Mouse (Mus musculus): ENCODE measurements around the gene Slc12a6. TPM values are rescaled to one million over a fixed set of nuclear protein-coding genes. Genes with fewer than 3 reads are reported as not detected.
A peak's percentile ranks its signal among the peaks of the same experiment; 100 is the strongest.

Slc12a6 gene
- total and polyA plus RNA-seq, 2 experiments, result 5.2 to 12.9 TPM

DNA sequence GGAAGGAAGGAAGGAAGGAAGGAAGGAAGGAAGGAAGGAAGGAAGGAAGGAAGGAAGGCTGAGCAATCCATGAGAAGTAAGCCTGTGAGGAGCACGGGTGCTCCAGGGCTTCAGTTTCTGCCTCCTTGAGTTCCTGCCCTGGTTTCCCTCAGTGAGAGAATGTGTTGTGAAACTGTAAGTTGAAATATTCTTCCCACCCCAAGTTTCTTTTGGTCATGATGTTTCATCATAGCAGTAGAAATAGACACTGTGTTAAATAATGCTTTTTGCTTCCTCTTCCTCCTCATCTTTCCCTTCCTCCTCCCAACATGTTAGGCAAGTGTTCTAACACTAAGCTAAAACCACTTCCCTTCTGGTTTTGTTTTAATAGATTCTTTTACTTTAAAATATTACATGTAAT, 33.0 kb upstream of the Slc12a6 start:
- no peak overlapping the region for H3K27ac ChIP-seq (replicated peaks; ENCODE audit: insufficient read depth, low read depth, low read length)
- peak; percentile 44 for DNase-seq (ENCODE audit: extremely low read depth, low read depth, low spot score)
- 71% methylated on average over 1 of the region's 1 CpGs for WGBS

GRCm38 (mm10) chr2:112236620-112237019, 29.0 kb upstream of the Slc12a6 start:
- no peak for DNase-seq (ENCODE audit: extremely low read depth, low read depth, low spot score)
- TF ChIP-seq POLR2A (IDR thresholded peaks at IDR 0.05; ENCODE audit: extremely low read depth, insufficient read depth, low read length), result no peak
- no peak for TF ChIP-seq CTCF (IDR thresholded peaks at IDR 0.05; ENCODE audit: low read depth, low read length)

More for the DNA sequence above, 33.0 kb upstream of the Slc12a6 start:
- Histone ChIP-seq H3K27me3 (ENCODE audit: control insufficient read depth, insufficient read depth, low read length) (no peaks in the 10 kb centered on the region), H3K4me1 (ENCODE audit: control insufficient read depth, insufficient read depth, low read length) (no peaks in the 10 kb centered on the region), H3K4me3 (ENCODE audit: insufficient read depth, low read depth, low read length) (no peak overlapping the region), H3K36me3 (ENCODE audit: control insufficient read depth, insufficient read depth, low read length) (no peaks in the 10 kb centered on the region), H3K79me2 (ENCODE audit: control insufficient read depth, insufficient read depth, low read length) (no peaks in the 10 kb centered on the region), H3K9ac (ENCODE audit: low read depth, low read length) (no peak overlapping the region)
- TF ChIP-seq POLR2A (IDR thresholded peaks at IDR 0.05; ENCODE audit: extremely low read depth, insufficient read depth, low read length) (no peak), CTCF (IDR thresholded peaks at IDR 0.05; ENCODE audit: low read depth, low read length) (no peak)

GRCm38 (mm10) chr2:112238006-112238405, 27.6 kb upstream of the Slc12a6 start:
- H3K9ac ChIP-seq (ENCODE audit: low read depth, low read length), result no peak overlapping the region
- no peaks in the 10 kb centered on the region for H3K27me3 ChIP-seq (ENCODE audit: control insufficient read depth, insufficient read depth, low read length)
- peaks cover 2% of the 10 kb centered on the region; the same call in 1 of the 2 replicates for H3K4me1 ChIP-seq (ENCODE audit: control insufficient read depth, insufficient read depth, low read length)
- TF ChIP-seq POLR2A (IDR thresholded peaks at IDR 0.05; ENCODE audit: extremely low read depth, insufficient read depth, low read length) (no peak), CTCF (IDR thresholded peaks at IDR 0.05; ENCODE audit: low read depth, low read length) (no peak)
- H3K27ac ChIP-seq (replicated peaks; ENCODE audit: insufficient read depth, low read depth, low read length), result no peak overlapping the region
- no peaks in the 10 kb centered on the region for H3K36me3 ChIP-seq (ENCODE audit: control insufficient read depth, insufficient read depth, low read length)
- no peak for DNase-seq (ENCODE audit: extremely low read depth, low read depth, low spot score)
- no peaks in the 10 kb centered on the region for H3K79me2 ChIP-seq (ENCODE audit: control insufficient read depth, insufficient read depth, low read length)
- H3K4me3 ChIP-seq (ENCODE audit: insufficient read depth, low read depth, low read length), result no peak overlapping the region
- WGBS, result 19% methylated on average over 4 of the region's 4 CpGs

More at GRCm38 (mm10) chr2:112236620-112237019, 29.0 kb upstream of the Slc12a6 start:
- Histone ChIP-seq H3K79me2 (ENCODE audit: control insufficient read depth, insufficient read depth, low read length) (no peaks in the 10 kb centered on the region), H3K36me3 (ENCODE audit: control insufficient read depth, insufficient read depth, low read length) (no peaks in the 10 kb centered on the region), H3K4me1 (ENCODE audit: control insufficient read depth, insufficient read depth, low read length) (peaks cover 2% of the 10 kb centered on the region; the same call in 1 of the 2 replicates), H3K4me3 (ENCODE audit: insufficient read depth, low read depth, low read length) (no peak overlapping the region), H3K27me3 (ENCODE audit: control insufficient read depth, insufficient read depth, low read length) (no peaks in the 10 kb centered on the region), H3K9ac (ENCODE audit: low read depth, low read length) (no peak overlapping the region), H3K27ac (replicated peaks; ENCODE audit: insufficient read depth, low read depth, low read length) (no peak overlapping the region)
- WGBS, result 77% methylated on average over 2 of the region's 2 CpGs

DNA sequence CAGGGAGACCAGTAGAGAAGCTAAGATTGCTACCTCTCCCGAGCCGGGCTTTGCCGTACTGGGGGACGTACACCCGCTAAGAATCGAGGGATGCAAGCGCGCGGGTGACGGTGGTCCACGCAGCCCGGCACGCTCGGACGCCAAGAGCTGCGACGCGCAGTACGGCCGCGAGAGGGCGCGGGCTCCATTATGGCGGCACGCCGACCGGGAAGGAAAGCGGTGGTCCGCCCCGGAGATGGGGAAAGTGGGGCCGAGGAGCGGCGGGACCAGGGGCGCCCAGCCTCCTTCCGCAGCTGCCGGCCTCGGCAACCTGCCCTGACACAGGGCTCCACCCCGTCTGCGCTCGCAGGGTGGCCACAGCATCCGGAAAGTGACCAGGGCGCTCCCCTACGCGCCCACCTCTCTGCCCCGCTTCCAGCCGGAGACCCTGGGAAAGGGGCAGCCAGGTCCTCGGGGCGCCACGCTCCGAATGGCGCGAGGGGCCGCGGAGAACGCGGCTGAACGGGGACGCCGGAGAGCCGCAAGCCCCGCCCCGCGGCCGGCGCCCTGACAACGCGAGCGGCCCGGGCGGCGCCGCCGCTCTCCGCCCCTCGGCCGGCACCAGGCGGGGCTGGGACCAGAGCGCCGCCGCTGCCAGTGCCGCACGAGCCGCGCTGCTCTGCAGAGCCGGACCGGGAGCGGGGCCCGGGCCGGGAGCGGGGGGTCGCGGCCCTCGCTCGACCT, 26.3 kb upstream of the Slc12a6 start, which contains the start of gene Lpcat4:
TSS of gene Lpcat4 (plus strand) at position 257 of the 723 bp plus-strand sequence.
- under 1% methylated on average over 93 of the region's 94 CpGs for WGBS
- Histone ChIP-seq H3K9ac (ENCODE audit: low read depth, low read length) (peak within 1 kb of the TSS; percentile 79), H3K27me3 (ENCODE audit: control insufficient read depth, insufficient read depth, low read length) (no peaks in the 10 kb centered on the region), H3K4me1 (ENCODE audit: control insufficient read depth, insufficient read depth, low read length) (peaks cover 2% of the 10 kb centered on the region; the same call in 1 of the 2 replicates), H3K36me3 (ENCODE audit: control insufficient read depth, insufficient read depth, low read length) (no peaks in the 10 kb centered on the region), H3K4me3 (ENCODE audit: insufficient read depth, low read depth, low read length) (peak within 1 kb of the TSS; percentile 88), H3K27ac (replicated peaks; ENCODE audit: insufficient read depth, low read depth, low read length) (peak within 1 kb of the TSS; percentile 29; the same call in 1 of the 2 replicates), H3K79me2 (ENCODE audit: control insufficient read depth, insufficient read depth, low read length) (no peaks in the 10 kb centered on the region)
- TF ChIP-seq CTCF (IDR thresholded peaks at IDR 0.05; ENCODE audit: low read depth, low read length), result peak; percentile 79
- TF ChIP-seq POLR2A (IDR thresholded peaks at IDR 0.05; ENCODE audit: extremely low read depth, insufficient read depth, low read length), result no peak
- DNase-seq (ENCODE audit: extremely low read depth, low read depth, low spot score), result peak; percentile 6

GRCm38 (mm10) chr2:112239935-112240721, 25.5 kb upstream of the Slc12a6 start:
- H3K79me2 ChIP-seq (ENCODE audit: control insufficient read depth, insufficient read depth, low read length), result no peaks in the 10 kb centered on the region
- H3K9ac ChIP-seq (ENCODE audit: low read depth, low read length), result peak overlapping the region; percentile 51
- DNase-seq (ENCODE audit: extremely low read depth, low read depth, low spot score), result no peak
- no peak overlapping the region for H3K27ac ChIP-seq (replicated peaks; ENCODE audit: insufficient read depth, low read depth, low read length)
- no peaks in the 10 kb centered on the region for H3K36me3 ChIP-seq (ENCODE audit: control insufficient read depth, insufficient read depth, low read length)
- H3K4me1 ChIP-seq (ENCODE audit: control insufficient read depth, insufficient read depth, low read length), result peaks cover 2% of the 10 kb centered on the region; the same call in 1 of the 2 replicates
- peak overlapping the region; percentile 88 for H3K4me3 ChIP-seq (ENCODE audit: insufficient read depth, low read depth, low read length)
- WGBS, result 3% methylated on average over 27 of the region's 28 CpGs
- no peak for TF ChIP-seq CTCF (IDR thresholded peaks at IDR 0.05; ENCODE audit: low read depth, low read length)
- TF ChIP-seq POLR2A (IDR thresholded peaks at IDR 0.05; ENCODE audit: extremely low read depth, insufficient read depth, low read length), result no peak
- H3K27me3 ChIP-seq (ENCODE audit: control insufficient read depth, insufficient read depth, low read length), result no peaks in the 10 kb centered on the region
